ENCODE assay signal across 8 mouse cellular contexts in genomic region chr7:126702861-126703756, GRCm38 (mm10). TPM values are rescaled to one million over a fixed set of nuclear protein-coding genes. Genes with fewer than 3 reads are reported as not detected.
DNase-seq lines count a peak whose midpoint lies in the region; ATAC-seq and TF ChIP-seq lines count a peak whose summit lies in the region.
"Had no signal": no experiment of that assay in that cellular context is flagged by ENCODE, and none has a peak within 500 bp of the region (broad histone marks: within the 10 kb centered on the region; RNA-seq: fewer than 3 reads in every experiment).

No protein-coding gene starts in this region.

- no peaks in the 10 kb centered on the region for H3K9me3 ChIP-seq in neural tube, embryonic 11.5 days (ENCODE audit: control insufficient read depth, low read length)
- no peaks in the 10 kb centered on the region for H3K9me3 ChIP-seq in embryonic facial prominence, embryonic 15.5 days (replicated peaks)
- no peaks in the 10 kb centered on the region for H3K9me3 ChIP-seq in limb, embryonic 14.5 days (ENCODE audit: control insufficient read depth, low read length)

- H3K27ac ChIP-seq in neural tube, embryonic 11.5 days (ENCODE audit: low read depth, low read length) = no peak overlapping the region
- no peak overlapping the region for H3K27ac ChIP-seq in embryonic facial prominence, embryonic 15.5 days (replicated peaks)
- H3K27ac ChIP-seq in limb, embryonic 14.5 days (replicated peaks; ENCODE audit: low read depth, low read length) = no peak overlapping the region

- peak overlapping the region; percentile 60 for H3K4me3 ChIP-seq in neural tube, embryonic 11.5 days (ENCODE audit: low read depth, low read length)
- H3K4me3 ChIP-seq in embryonic facial prominence, embryonic 15.5 days (replicated peaks) = peak overlapping the region; percentile 41
- no peak overlapping the region for H3K4me3 ChIP-seq in limb, embryonic 14.5 days (replicated peaks; ENCODE audit: low read length)

- no peak for TF ChIP-seq POLR2A in limb, embryonic 14.5 days (IDR thresholded peaks at IDR 0.05; ENCODE audit: borderline replicate concordance, extremely low read depth, insufficient read depth, insufficient read length)

- peaks cover 12% of the 10 kb centered on the region for H3K4me1 ChIP-seq in neural tube, embryonic 11.5 days (ENCODE audit: control insufficient read depth, insufficient read depth, low read length)
- H3K4me1 ChIP-seq in embryonic facial prominence, embryonic 15.5 days = peaks cover 20% of the 10 kb centered on the region
- peaks cover 7% of the 10 kb centered on the region; the same call in 1 of the 2 replicates for H3K4me1 ChIP-seq in limb, embryonic 14.5 days (ENCODE audit: control insufficient read depth, insufficient read depth, low read length)

- peak overlapping the region; percentile 76 for H3K9ac ChIP-seq in neural tube, embryonic 11.5 days (ENCODE audit: low read length)
- no peak overlapping the region for H3K9ac ChIP-seq in embryonic facial prominence, embryonic 15.5 days
- H3K9ac ChIP-seq in limb, embryonic 14.5 days (ENCODE audit: low read depth, low read length, severe bottlenecking) = no peak overlapping the region

- no peak for ATAC-seq in neural tube, embryonic 11.5 days (ENCODE audit: insufficient read depth, low FRiP score, low TSS enrichment)
- ATAC-seq in embryonic facial prominence, embryonic 15.5 days (ENCODE audit: insufficient number of reproducible peaks, low FRiP score, low TSS enrichment, low read depth) = no peak
- ATAC-seq in limb, embryonic 14.5 days (ENCODE audit: low FRiP score, low read depth) = no peak

- 0 out of 2 replicates have a peak, but pooled peaks cover 5% of the 10 kb centered on the region for H3K27me3 ChIP-seq in neural tube, embryonic 11.5 days (ENCODE audit: control insufficient read depth, insufficient read depth, low read length)
- H3K27me3 ChIP-seq in embryonic facial prominence, embryonic 15.5 days = peaks cover 18% of the 10 kb centered on the region; the same call in 1 of the 2 replicates
- H3K27me3 ChIP-seq in limb, embryonic 14.5 days (ENCODE audit: control insufficient read depth, insufficient read depth, low read length) = no peaks in the 10 kb centered on the region

- DNase-seq in neural tube, embryonic 11.5 days (ENCODE audit: low spot score) = no peak
- DNase-seq in neural tube, embryonic 10.5 days (ENCODE audit: extremely low spot score, low spot score) = no peak
- DNase-seq in limb, embryonic 14.5 days (ENCODE audit: low spot score) = no peak
- peak; percentile 58 to 81 for DNase-seq in spleen, postnatal 4 days (ENCODE audit: low spot score in 2 of 2)
- DNase-seq in layer of hippocampus, postnatal 36 days = no peak
- DNase-seq in embryo, embryonic 9.5 days (ENCODE audit: extremely low spot score) = no peak

- no peaks in the 10 kb centered on the region for H3K36me3 ChIP-seq in neural tube, embryonic 11.5 days (ENCODE audit: control insufficient read depth, insufficient read depth, low read length)
- no peaks in the 10 kb centered on the region for H3K36me3 ChIP-seq in embryonic facial prominence, embryonic 15.5 days
- H3K36me3 ChIP-seq in limb, embryonic 14.5 days (ENCODE audit: control insufficient read depth, insufficient read depth, low read length) = peaks cover 3% of the 10 kb centered on the region; the same call in 1 of the 2 replicates

- peak overlapping the region; percentile 96 for H3K4me2 ChIP-seq in neural tube, embryonic 11.5 days (ENCODE audit: low read depth)
- peak overlapping the region; percentile 88; the same call in 1 of the 2 replicates for H3K4me2 ChIP-seq in embryonic facial prominence, embryonic 15.5 days (replicated peaks)
- peak overlapping the region; percentile 94; the same call in 1 of the 2 replicates for H3K4me2 ChIP-seq in limb, embryonic 14.5 days (replicated peaks; ENCODE audit: low read depth, low read length, severe bottlenecking)

- 87% methylated on average over 12 of the region's 12 CpGs for WGBS in neural tube, embryonic 11.5 days
- 84% methylated on average over 12 of the region's 12 CpGs for WGBS in embryonic facial prominence, embryonic 15.5 days
- 84% methylated on average over 12 of the region's 12 CpGs for WGBS in limb, embryonic 14.5 days

RNA-seq across cellular contexts. Expression of gene Coro1a, which starts 4.5 kb away (rescaled TPM):
- polyA plus RNA-seq in neural tube, embryonic 11.5 days (2014; fragmentation: Nextera tagmentation; extraction: Ambion mirVana) = 50.6 and 52.5 TPM in 2 replicates
- 43.8 and 44.7 TPM in 2 replicates for polyA plus RNA-seq in embryonic facial prominence, embryonic 15.5 days (2015; fragmentation: Nextera tagmentation; extraction: Ambion mirVana)
- polyA plus RNA-seq in limb, embryonic 14.5 days (2012; rRNA removed) = 33.4 and 45.7 TPM in 2 replicates
- 43.0 and 45.0 TPM in 2 replicates for polyA plus RNA-seq in limb, embryonic 14.5 days (2014; fragmentation: Nextera tagmentation; extraction: Ambion mirVana)
- 100 to 1,000 TPM; 114 to 121 TPM for total RNA-seq in layer of hippocampus, postnatal 36 days (2021)

RNA-seq across cellular contexts. Expression of gene Slx1b, which starts 7.5 kb away (rescaled TPM):
- polyA plus RNA-seq in neural tube, embryonic 11.5 days (2014; fragmentation: Nextera tagmentation; extraction: Ambion mirVana) = 10.6 and 11.7 TPM in 2 replicates
- 9.8 and 12.5 TPM in 2 replicates for polyA plus RNA-seq in embryonic facial prominence, embryonic 15.5 days (2015; fragmentation: Nextera tagmentation; extraction: Ambion mirVana)
- polyA plus RNA-seq in limb, embryonic 14.5 days (2012; rRNA removed) = 33.2 and 44.0 TPM in 2 replicates
- polyA plus RNA-seq in limb, embryonic 14.5 days (2014; fragmentation: Nextera tagmentation; extraction: Ambion mirVana) = 8.6 and 9.9 TPM in 2 replicates
- 10 to 100 TPM; 16.2 to 16.4 TPM for total RNA-seq in layer of hippocampus, postnatal 36 days (2021)

RNA-seq across cellular contexts. Expression of gene Bola2, which starts 7.9 kb away (rescaled TPM):
- 159 and 165 TPM in 2 replicates for polyA plus RNA-seq in neural tube, embryonic 11.5 days (2014; fragmentation: Nextera tagmentation; extraction: Ambion mirVana)
- 121 TPM in 2 replicates for polyA plus RNA-seq in embryonic facial prominence, embryonic 15.5 days (2015; fragmentation: Nextera tagmentation; extraction: Ambion mirVana)
- 37.3 and 50.4 TPM in 2 replicates for polyA plus RNA-seq in limb, embryonic 14.5 days (2012; rRNA removed)
- polyA plus RNA-seq in limb, embryonic 14.5 days (2014; fragmentation: Nextera tagmentation; extraction: Ambion mirVana) = 121 and 122 TPM in 2 replicates
- total RNA-seq in layer of hippocampus, postnatal 36 days (2021) = 100 to 1,000 TPM in 1 of 2 experiments, 10 to 100 TPM in 1; 98.8 to 109 TPM

RNA-seq across cellular contexts. Expression of gene Sult1a1, which starts 26.9 kb away (rescaled TPM):
- not detected in 2 replicates for polyA plus RNA-seq in neural tube, embryonic 11.5 days (2014; fragmentation: Nextera tagmentation; extraction: Ambion mirVana)
- polyA plus RNA-seq in embryonic facial prominence, embryonic 15.5 days (2015; fragmentation: Nextera tagmentation; extraction: Ambion mirVana) = 10.0 and 12.2 TPM in 2 replicates
- 6.9 and 7.0 TPM in 2 replicates for polyA plus RNA-seq in limb, embryonic 14.5 days (2012; rRNA removed)
- polyA plus RNA-seq in limb, embryonic 14.5 days (2014; fragmentation: Nextera tagmentation; extraction: Ambion mirVana) = 10.3 TPM in 2 replicates
- total RNA-seq in layer of hippocampus, postnatal 36 days (2021) = 10 to 100 TPM in 1 of 2 experiments, 1 to 10 TPM in 1; 6.3 to 11.2 TPM
- polyA plus RNA-seq: erythroblast, embryonic 14.5 days had no signal

RNA-seq across cellular contexts. Expression of gene Sgf29, which starts 54.0 kb away (rescaled TPM):
- 47.8 and 63.1 TPM in 2 replicates for polyA plus RNA-seq in neural tube, embryonic 11.5 days (2014; fragmentation: Nextera tagmentation; extraction: Ambion mirVana)
- polyA plus RNA-seq in embryonic facial prominence, embryonic 15.5 days (2015; fragmentation: Nextera tagmentation; extraction: Ambion mirVana) = 43.4 and 49.5 TPM in 2 replicates
- 49.8 and 61.6 TPM in 2 replicates for polyA plus RNA-seq in limb, embryonic 14.5 days (2012; rRNA removed)
- 56.0 and 64.2 TPM in 2 replicates for polyA plus RNA-seq in limb, embryonic 14.5 days (2014; fragmentation: Nextera tagmentation; extraction: Ambion mirVana)
- total RNA-seq in layer of hippocampus, postnatal 36 days (2021) = 10 to 100 TPM; 25.6 to 30.3 TPM

Comparison
In these comparisons a context has a peak if more than half of its experiments do, and no peak if none do; other contexts are left out.
1. DNase-seq: peak in spleen, postnatal 4 days (2 of 2); none in neural tube, embryonic 11.5 days (single experiment), neural tube, embryonic 10.5 days (single experiment), limb, embryonic 14.5 days (single experiment), layer of hippocampus, postnatal 36 days (0 of 2) and embryo, embryonic 9.5 days (single experiment).
2. Peak in every context shown above with its lines, with median percentiles within 50 percentile points of each other: H3K4me2 ChIP-seq.